Mouse (Mus musculus) T-helper 17 cell (primary cell): Measurements from ENCODE around the gene Bnipl.

ENCODE experiments used
- in situ Hi-C, 2 experiments: fragments of 300-600 bp; cut with MboI, MseI; formaldehyde crosslinking; loops; 1 replicate in 1 of 2; 2 replicates in 1 of 2; pipeline ENCODE4 v1.15.1; 2025; ENCODE audit warnings: high pct_unique_total_duplicates in 2 of 2

Gene Bnipl

GRCm38 (mm10) chr3:95280747-95281146, 29.8 kb upstream of the Bnipl start:
- in situ Hi-C loops, result no loop called here

DNA sequence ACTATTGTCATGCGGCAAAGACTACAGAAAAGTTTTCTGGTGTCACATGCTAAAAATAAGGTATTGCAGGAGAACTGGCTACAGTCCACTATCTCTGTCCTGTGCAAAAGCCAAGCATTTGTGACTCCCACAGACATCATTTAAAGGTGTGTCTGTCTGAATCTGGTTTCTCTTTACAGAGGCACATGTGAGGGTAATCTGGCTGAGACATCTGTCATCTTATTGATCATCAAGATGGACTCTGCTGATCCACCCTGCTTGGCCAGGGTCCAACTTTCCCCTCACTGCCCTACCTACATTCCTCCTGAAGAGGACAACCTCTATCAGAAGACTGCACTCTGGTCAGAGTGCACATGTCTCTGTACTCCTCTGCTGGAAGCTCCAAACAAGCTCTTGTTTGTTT, 26.2 kb upstream of the Bnipl start:
- in situ Hi-C loops, result no loop called here

- in situ Hi-C loops, result no loop called here
These were observed 25.5 kb upstream of the Bnipl start for GRCm38 (mm10) chr3:95276428-95276934.

- in situ Hi-C loops, result no loop called here
These were observed 24.2 kb upstream of the Bnipl start for GRCm38 (mm10) chr3:95275161-95275560.

DNA sequence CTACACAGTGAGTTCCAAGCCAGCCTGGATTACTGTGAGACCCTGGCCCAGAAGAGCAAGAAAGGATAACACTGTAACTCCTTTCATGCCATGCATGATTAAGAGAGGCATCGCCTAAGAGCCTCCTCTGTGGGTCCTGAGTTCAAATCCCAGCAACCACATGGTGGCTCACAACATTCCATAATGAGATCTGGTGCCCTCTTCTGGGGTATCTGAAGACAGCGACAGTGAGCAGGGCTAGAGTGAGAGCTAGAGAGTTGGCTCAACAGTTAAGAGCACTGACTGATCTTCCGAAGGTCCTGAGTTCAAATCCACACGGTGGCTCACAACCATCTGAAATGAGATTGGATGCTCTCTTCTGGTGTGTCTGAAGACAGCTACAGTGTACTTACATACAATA, 23.5 kb upstream of the Bnipl start:
- in situ Hi-C loops, result no loop called here

GRCm38 (mm10) chr3:95273471-95273870, 22.5 kb upstream of the Bnipl start:
- in situ Hi-C loops, result no loop called here

- in situ Hi-C loops, result no loop called here
These were observed 19.9 kb upstream of the Bnipl start for GRCm38 (mm10) chr3:95270766-95271364.

DNA sequence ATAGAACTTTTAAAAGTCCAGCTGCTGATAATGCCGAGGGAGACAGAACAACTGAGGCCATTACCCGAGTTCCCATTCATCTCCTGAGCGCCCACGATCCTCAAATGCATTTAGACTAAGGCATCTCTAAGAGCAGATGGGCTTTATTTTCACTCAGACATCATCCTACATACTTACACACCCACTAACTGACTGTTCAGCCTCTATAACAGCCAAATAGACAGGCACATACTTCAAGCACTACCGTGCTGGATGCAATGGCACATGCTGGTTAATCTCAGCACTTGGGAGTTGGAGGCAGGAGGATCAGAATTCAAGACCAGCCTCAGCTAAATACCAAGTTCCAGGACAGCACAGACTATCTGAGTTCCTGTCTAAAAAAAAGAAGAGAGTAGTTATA, 18.8 kb upstream of the Bnipl start:
- in situ Hi-C loops, result loop anchor here in 1 of 2 experiments (10.0 kb wide), 1 partner anchor 125 kb away; the partner anchor contains the start of gene Tnfaip8l2

DNA sequence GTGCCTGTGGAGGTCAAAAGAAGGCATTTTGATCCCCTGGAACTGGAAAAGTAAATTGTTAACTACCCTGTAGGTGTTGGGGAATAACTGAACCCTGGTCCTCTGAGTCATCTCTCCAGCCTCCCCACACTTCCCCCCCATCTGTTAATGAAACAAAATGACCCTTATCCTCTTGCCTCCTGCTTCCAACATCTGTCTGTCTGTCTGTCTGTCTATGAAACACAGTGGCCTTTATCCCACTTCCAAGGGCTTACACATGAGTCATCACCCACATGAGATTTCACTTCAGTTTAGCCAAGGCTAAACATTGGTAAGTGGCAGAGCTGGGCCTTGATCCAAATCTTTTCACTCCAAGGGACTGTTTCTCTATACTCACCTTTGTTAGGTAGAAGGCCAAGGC, 16.9 kb upstream of the Bnipl start:
- in situ Hi-C loops, result loop anchor here in 1 of 2 experiments (10.0 kb wide), 1 partner anchor 123 kb away; the partner anchor contains the start of gene Tnfaip8l2

DNA sequence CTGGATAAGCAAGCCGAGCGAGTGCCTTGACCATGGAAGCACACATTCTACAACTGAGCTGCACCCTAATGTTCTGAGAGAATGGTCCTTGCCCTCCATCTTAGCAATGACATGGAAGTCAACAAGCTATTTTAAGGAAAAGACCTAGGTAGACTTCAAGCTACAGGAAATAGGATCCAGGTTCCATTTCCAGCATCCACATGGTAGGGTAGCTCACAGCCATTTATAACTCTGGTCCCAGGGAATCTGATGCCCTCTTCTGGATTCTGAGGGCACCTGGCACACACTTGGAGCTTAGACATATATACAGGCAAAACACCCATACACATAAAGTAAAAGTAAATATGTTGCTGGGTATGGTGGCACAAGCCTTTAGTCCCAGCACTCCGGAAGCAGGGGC, 15.1 kb upstream of the Bnipl start:
- in situ Hi-C loops, result loop anchor here in 1 of 2 experiments (10.0 kb wide), 1 partner anchor 121 kb away; the partner anchor contains the start of gene Tnfaip8l2

- in situ Hi-C loops, result loop anchor here in 1 of 2 experiments (10.0 kb wide), 1 partner anchor 120 kb away; the partner anchor contains the start of gene Tnfaip8l2
These were observed 13.7 kb upstream of the Bnipl start for GRCm38 (mm10) chr3:95264724-95265123.

- in situ Hi-C loops, result loop anchor here in 1 of 2 experiments (10.0 kb wide), 1 partner anchor 118 kb away; the partner anchor contains the start of gene Tnfaip8l2
These were observed 12.2 kb upstream of the Bnipl start for GRCm38 (mm10) chr3:95263089-95263739.

DNA sequence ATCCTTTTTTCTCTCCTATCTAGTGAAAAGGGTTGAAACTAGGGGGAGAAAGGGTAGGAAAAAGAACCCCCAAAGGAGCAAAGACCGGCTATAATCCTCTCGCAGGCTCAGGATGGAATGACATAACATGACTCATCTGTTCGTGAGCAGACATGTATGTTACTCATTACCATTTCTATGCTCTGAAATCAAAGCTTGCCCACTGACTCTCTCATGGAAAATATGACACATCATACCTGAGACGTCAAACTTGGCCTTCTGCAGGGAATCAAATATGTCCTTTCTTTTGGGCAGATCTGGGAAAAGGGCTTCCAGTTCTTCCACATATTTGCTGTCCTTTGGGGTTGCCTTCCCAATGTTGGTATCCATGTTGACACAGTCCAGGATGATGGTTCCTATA, 11.0 kb upstream of the Bnipl start:
- in situ Hi-C loops, result loop anchor here in 1 of 2 experiments (10.0 kb wide), 1 partner anchor 117 kb away; the partner anchor contains the start of gene Tnfaip8l2

- in situ Hi-C loops, result loop anchor here in 1 of 2 experiments (5.0 kb wide), 1 partner anchor 50 kb away; no protein-coding TSS in a partner anchor
These were observed 5.9 kb upstream of the Bnipl start for GRCm38 (mm10) chr3:95256931-95257330.

DNA sequence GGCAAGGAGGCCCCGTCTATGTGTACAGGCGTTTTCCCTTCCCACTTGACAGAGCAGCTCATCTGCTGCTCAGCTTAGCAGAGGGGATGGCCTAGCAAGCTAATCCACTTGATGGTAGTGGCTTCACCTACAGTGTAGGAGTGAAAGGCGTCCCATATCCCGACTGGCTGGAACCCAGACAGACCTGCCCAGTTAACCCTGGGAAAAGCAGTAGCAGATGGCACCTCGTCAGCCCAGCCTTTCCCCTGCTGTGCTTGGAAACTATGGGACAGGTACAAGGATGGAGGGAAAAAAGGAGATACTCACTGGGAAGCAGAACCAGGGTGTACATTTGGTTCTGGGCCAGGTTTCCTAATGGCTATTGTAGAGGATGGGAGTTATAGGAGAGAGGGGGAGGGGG, 632 bp downstream of the Bnipl start:
- in situ Hi-C loops, result no loop called here

DNA sequence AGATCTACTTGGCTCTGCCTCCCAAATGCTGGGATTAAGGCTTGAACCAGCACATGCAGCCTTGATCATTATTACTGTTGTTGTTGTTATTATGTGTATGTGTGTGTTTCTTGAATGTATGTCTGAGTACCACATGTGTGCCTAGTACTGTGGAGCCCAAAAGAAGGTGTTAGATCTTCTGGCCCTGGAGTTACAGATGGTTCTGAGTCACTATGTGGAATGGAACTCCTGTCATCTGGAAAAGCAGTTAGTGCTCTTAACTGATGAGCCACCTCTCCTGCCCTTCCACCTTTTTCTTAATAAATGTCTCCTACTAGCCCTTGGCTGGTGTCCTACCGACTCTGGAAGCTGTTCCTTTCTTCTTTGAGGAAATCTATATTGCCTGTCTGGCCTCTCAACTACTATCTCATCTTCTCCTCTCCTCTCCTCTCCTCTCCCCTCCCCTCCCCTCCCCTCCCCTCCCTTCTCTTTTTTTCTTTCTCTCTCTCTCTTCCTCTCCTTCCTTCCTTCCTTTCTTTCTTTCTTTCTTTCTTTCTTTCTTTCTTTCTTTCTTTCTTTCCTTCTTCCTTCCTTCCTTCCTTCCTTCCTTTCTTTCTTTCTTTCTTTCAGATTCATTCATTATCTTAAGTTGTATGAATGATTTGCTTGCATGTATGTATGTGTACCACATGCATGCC, 3.2 kb downstream of the Bnipl start:
- in situ Hi-C loops, result no loop called here

DNA sequence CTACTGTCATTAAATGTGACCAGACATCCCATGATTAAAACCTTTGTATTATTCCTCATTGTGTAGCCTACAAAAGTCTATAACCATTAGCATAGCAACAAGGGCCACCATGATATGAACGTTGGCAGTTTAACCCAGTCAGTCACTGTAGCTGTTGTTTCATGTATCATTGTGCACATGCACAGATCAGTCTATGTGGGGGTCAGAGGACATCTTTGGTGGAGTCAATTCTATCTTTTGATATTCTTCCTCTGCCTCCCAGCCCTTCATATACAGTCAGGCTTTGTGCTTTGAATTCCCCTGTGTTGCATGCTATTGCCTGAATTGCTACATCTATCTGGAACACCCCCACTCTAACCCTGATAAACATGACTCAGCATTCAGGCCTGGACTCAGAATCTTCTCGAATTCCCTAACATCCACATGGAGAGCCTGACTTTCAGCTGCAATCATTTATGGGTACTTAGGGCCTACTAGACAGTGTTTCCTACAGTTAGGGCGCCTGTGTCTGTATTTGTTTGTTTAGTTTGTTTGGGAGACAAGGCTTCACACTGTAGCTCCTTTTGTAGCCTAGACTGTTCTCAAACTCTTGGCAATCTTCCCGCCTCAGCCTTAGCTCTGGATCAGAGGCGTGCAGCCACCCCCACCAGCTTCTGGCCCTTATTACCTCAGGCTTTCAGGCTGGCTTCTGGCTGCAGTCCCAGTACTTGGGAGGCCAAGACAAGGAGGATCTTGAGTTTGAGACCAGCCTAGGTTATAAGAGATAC, 4.3 kb downstream of the Bnipl start:
- in situ Hi-C loops, result no loop called here

DNA sequence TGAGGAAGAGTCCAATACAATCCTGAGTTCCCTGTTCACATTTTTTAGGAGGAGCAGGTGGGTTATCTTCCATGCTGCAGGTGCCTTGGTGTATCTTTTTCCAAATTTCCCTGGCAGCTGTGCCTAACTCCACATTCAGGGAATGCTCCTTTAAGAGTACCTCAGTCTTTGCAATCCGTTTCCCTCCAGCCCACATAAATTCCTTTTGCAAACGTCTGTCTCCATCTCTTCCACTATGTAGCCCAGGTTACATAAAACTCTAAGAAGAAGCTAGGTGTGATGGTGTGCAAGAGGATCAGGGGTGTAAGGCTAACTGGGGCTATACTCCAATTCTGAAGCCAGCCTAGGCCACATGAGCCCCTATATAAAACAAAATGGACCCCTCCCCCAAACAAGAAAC, 7.9 kb downstream of the Bnipl start:
- in situ Hi-C loops, result no loop called here

- in situ Hi-C loops, result no loop called here
These were observed 9.5 kb downstream of the Bnipl start, which contains the start of gene Gm128 for GRCm38 (mm10) chr3:95241498-95241897. Gene Gm128, minus strand, starts transcription at chr3:95241598.

DNA sequence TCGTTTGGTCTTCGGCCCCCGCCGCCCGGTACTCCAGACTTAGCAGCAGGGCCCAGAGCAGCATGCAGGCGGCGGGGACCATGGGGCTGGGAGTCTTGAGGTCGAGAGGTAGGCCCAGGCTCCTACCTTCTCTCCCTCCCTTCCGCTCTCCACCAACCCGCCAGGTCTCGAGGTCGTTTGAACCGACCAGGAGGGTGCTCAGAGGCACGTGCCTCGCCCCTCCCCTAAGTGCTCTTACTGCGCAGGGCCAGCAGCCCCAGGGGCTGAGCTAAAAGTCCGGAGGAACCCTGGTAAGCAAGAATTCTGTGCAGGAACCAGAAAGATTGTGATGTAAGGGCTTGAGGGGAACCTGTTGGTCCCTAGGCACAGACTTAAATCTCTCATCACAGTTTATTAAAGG, 10.1 kb downstream of the Bnipl start:
- in situ Hi-C loops, result no loop called here

DNA sequence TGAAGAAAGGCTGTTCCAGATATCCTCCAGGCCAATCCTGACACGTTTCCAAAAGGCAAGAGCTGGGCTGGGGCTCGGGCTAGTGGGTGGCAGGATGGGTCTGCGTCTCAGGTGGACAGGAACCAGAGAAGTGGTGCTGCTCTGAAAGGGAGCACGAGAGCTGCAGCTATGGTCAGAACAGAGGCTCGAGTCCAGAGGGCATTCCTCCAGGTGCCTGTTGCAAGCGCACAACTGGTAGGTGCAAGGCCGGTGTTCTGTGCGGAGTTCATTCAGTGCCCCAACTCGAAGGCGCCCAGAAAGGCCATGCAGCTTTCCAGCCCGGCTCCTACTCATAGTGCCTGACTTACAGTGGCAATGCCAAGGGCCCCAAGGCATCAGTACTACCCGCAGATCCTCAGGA, 11.0 kb downstream of the Bnipl start:
- in situ Hi-C loops, result no loop called here
